Mouse (Mus musculus) myocyte (in vitro differentiated cells): Measurements from ENCODE around the gene Neu2.

ENCODE experiments used
- CEBPB ChIP-seq: IDR thresholded peaks from 2 replicates; pipeline ENCODE4 v1.6.1; 2011; ENCODE audit warnings: mild to moderate bottlenecking, moderate library complexity; ENCODE audit not compliant: poor library complexity, insufficient read depth, severe bottlenecking
- E2F4 ChIP-seq: IDR thresholded peaks from one replicate; pipeline ENCODE4 v1.6.1; 2011; ENCODE audit warnings: mild to moderate bottlenecking, control low read depth, moderate library complexity; ENCODE audit not compliant: insufficient read depth
- MAX ChIP-seq: IDR thresholded peaks from one replicate; pipeline ENCODE4 v1.6.1; 2011; ENCODE audit warnings: low read depth, mild to moderate bottlenecking, control low read depth
- MYOD1 ChIP-seq, 3 experiments: IDR thresholded peaks; one replicate each; pipeline ENCODE4 v1.6.1; 2011; ENCODE audit warnings: control low read depth in 2 of 3, low read depth in 2 of 3, mild to moderate bottlenecking in 2 of 3, moderate library complexity in 1 of 3; ENCODE audit not compliant: insufficient read length in 2 of 3, control insufficient read depth in 1 of 3
- MYOG ChIP-seq, 3 experiments: IDR thresholded peaks; one replicate each; pipeline ENCODE4 v1.6.1; 2011; ENCODE audit warnings: control low read depth in 2 of 3, low read depth in 2 of 3, mild to moderate bottlenecking in 2 of 3; ENCODE audit not compliant: insufficient read length in 2 of 3, control insufficient read depth in 1 of 3, insufficient read depth in 1 of 3
- POLR2A ChIP-seq: IDR thresholded peaks from one replicate; pipeline ENCODE4 v1.6.1; 2011; ENCODE audit warnings: low read depth, mild to moderate bottlenecking, control low read depth, moderate library complexity; ENCODE audit not compliant: insufficient read length
- POLR2AphosphoS2 ChIP-seq: IDR thresholded peaks from one replicate; pipeline ENCODE4 v1.6.1; 2011; ENCODE audit warnings: low read depth, control low read depth; ENCODE audit not compliant: insufficient read length
- REST ChIP-seq: IDR thresholded peaks from one replicate; pipeline ENCODE4 v1.6.1; 2011; ENCODE audit warnings: mild to moderate bottlenecking, control low read depth, moderate library complexity; ENCODE audit not compliant: insufficient read depth, insufficient read length
- TCF12 ChIP-seq: IDR thresholded peaks from one replicate; pipeline ENCODE4 v1.6.1; 2011; ENCODE audit warnings: mild to moderate bottlenecking, control low read depth; ENCODE audit not compliant: poor library complexity, insufficient read depth, severe bottlenecking
- TCF3 ChIP-seq: IDR thresholded peaks from one replicate; pipeline ENCODE4 v1.6.1; 2011; ENCODE audit warnings: low read depth, control low read depth; ENCODE audit not compliant: insufficient read length
- USF1 ChIP-seq: IDR thresholded peaks from one replicate; pipeline ENCODE4 v1.6.1; 2011; ENCODE audit warnings: low read depth, mild to moderate bottlenecking, control low read depth, moderate library complexity

DNA sequence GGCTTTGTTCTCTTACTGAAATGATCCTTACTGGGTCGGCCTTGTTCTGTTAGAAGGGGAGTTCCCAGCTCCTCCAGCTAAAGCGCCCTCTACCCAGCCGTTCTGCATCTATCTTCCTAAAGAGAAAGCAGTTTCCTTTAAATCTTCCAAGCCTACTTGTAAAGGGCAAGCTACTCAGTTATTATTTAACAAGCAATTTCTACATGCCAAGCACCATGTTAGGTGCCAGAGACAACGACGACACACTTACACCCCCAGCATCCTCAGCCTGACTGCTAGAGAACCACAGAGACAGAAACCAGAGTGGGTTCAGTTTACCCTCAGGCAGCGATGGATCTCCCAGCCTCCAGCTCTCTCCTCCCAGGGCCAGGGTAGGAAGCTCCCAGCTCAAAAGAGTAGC, 1.8 kb upstream of the Neu2 start:
- TF ChIP-seq E2F4: no peak
- no peak for TF ChIP-seq POLR2A
- no peak for TF ChIP-seq CEBPB
- no peak for TF ChIP-seq MAX
- no peak for TF ChIP-seq POLR2AphosphoS2
- no peak for TF ChIP-seq REST
- no peak for TF ChIP-seq USF1
- no peak for TF ChIP-seq MYOD1 (IDR thresholded peaks at IDR 0.05; ENCODE audit: control insufficient read depth in 1 of 3, insufficient read length in 2 of 3, low read depth in 2 of 3)
- no peak for TF ChIP-seq TCF3
- no peak for TF ChIP-seq TCF12
- TF ChIP-seq MYOG (IDR thresholded peaks at IDR 0.05; ENCODE audit: control insufficient read depth in 1 of 3, insufficient read depth in 1 of 3, insufficient read length in 2 of 3, low read depth in 2 of 3): no peak
